Mouse (Mus musculus) forebrain, embryonic 16.5 days (tissue): Measurements from ENCODE around the gene Olfr920. TPM values are rescaled to one million over a fixed set of nuclear protein-coding genes. Genes with fewer than 3 reads are reported as not detected.

Experiments
- ATAC-seq: fragments of 200-750 bp; cut with Nextera tagmentation; 2 replicates; pipeline ENCODE4 v1.8.0; 2017; ENCODE audit warnings: mild to moderate bottlenecking, moderate library complexity
- H3K27ac ChIP-seq: fragments of 300-500 bp; sonication (generic); 2 replicates; pipeline ENCODE4 v1.5.1; 2014; ENCODE audit warnings: low read length, control low read depth
- H3K27me3 ChIP-seq: fragments of 300-500 bp; sonication (generic); replicated peaks from 2 replicates; pipeline ENCODE4 v1.6.1; 2014; ENCODE audit warnings: low read length; ENCODE audit not compliant: control insufficient read depth, insufficient read depth
- H3K36me3 ChIP-seq: fragments of 300-500 bp; sonication (generic); 2 replicates; pipeline ENCODE4 v1.6.1; 2014; ENCODE audit not compliant: control insufficient read depth, insufficient read depth
- H3K4me1 ChIP-seq: fragments of 300-500 bp; sonication (generic); replicated peaks from 2 replicates; pipeline ENCODE4 v1.6.1; 2014; ENCODE audit warnings: low read length; ENCODE audit not compliant: control insufficient read depth, insufficient read depth
- H3K4me2 ChIP-seq: fragments of 300-500 bp; sonication (generic); 2 replicates; pipeline ENCODE4 v1.6.1; 2014; ENCODE audit warnings: mild to moderate bottlenecking, low read length, control low read depth
- H3K4me3 ChIP-seq: fragments of 300-500 bp; sonication (generic); replicated peaks from 2 replicates; pipeline ENCODE4 v1.5.1; 2014; ENCODE audit warnings: mild to moderate bottlenecking, low read length, control low read depth
- H3K9ac ChIP-seq: fragments of 300-500 bp; sonication (generic); replicated peaks from 2 replicates; pipeline ENCODE4 v1.6.1; 2014; ENCODE audit warnings: low read depth, low read length, control low read depth
- H3K9me3 ChIP-seq: fragments of 300-500 bp; sonication (generic); 2 replicates; pipeline ENCODE4 v1.6.1; 2016; ENCODE audit warnings: low read length; ENCODE audit not compliant: control insufficient read depth
- polyA plus RNA-seq: library from polyadenylated mRNA; unstranded; fragments of >200 nt; fragmentation: Nextera tagmentation; extraction: Ambion mirVana; gene quantifications from 2 replicates; pipeline ENCODE4 v1.2.1, GENCODE M21; 2015

The Olfr920 gene
- polyA plus RNA-seq, 1 experiment from 2014 or later = not detected

- no peak for ATAC-seq
- Histone ChIP-seq H3K4me3 (no peak overlapping the region), H3K36me3 (no peaks in the 10 kb centered on the region), H3K9ac (no peak overlapping the region), H3K27me3 (no peaks in the 10 kb centered on the region), H3K4me1 (no peaks in the 10 kb centered on the region), H3K4me2 (no peak overlapping the region), H3K9me3 (no peaks in the 10 kb centered on the region), H3K27ac (no peak overlapping the region)
Observed at GRCm38 (mm10) chr9:38805696-38806095, 53.6 kb downstream of the Olfr920 start.

Other genes starting within 250 kb of the Olfr920 start
- gene Olfr911-ps1, start 230.7 kb upstream of the Olfr920 start, polyA plus RNA-seq = not detected in 2 replicates
- not detected in 2 replicates for gene Olfr910, start 214.4 kb upstream of the Olfr920 start, polyA plus RNA-seq
- not detected in 2 replicates for gene Olfr912, start 172.1 kb upstream of the Olfr920 start, polyA plus RNA-seq
- gene Olfr913, start 159.5 kb upstream of the Olfr920 start, polyA plus RNA-seq = not detected in 2 replicates
- not detected in 2 replicates for gene Olfr914, start 147.2 kb upstream of the Olfr920 start, polyA plus RNA-seq
- gene Olfr916, start 92.4 kb upstream of the Olfr920 start, polyA plus RNA-seq = not detected in 2 replicates
- not detected in 2 replicates for gene Olfr917, start 86.5 kb upstream of the Olfr920 start, polyA plus RNA-seq
- gene Olfr918, start 77.7 kb upstream of the Olfr920 start, polyA plus RNA-seq = not detected in 2 replicates
- not detected in 2 replicates for gene Olfr919, start 48.6 kb upstream of the Olfr920 start, polyA plus RNA-seq
- 4.8 and 8.0 TPM in 2 replicates for gene Vwa5a, start 34.0 kb upstream of the Olfr920 start, polyA plus RNA-seq
- not detected in 2 replicates for gene Olfr921, start 20.8 kb downstream of the Olfr920 start, polyA plus RNA-seq
- not detected in 2 replicates for gene Olfr922, start 62.3 kb downstream of the Olfr920 start, polyA plus RNA-seq
- gene Olfr923, start 74.2 kb downstream of the Olfr920 start, polyA plus RNA-seq = not detected in 2 replicates
- not detected in 2 replicates for gene Olfr924, start 92.2 kb downstream of the Olfr920 start, polyA plus RNA-seq
- gene Olfr26, start 102.8 kb downstream of the Olfr920 start, polyA plus RNA-seq = not detected in 2 replicates
- not detected in 2 replicates for gene Olfr926, start 124.8 kb downstream of the Olfr920 start, polyA plus RNA-seq
- gene Olfr930, start 177.5 kb downstream of the Olfr920 start, polyA plus RNA-seq = not detected in 2 replicates
- not detected in 2 replicates for gene Olfr933, start 220.0 kb downstream of the Olfr920 start, polyA plus RNA-seq
- not detected in 2 replicates for gene Olfr934, start 236.0 kb downstream of the Olfr920 start, polyA plus RNA-seq
- gene Olfr935, start 247.4 kb downstream of the Olfr920 start, polyA plus RNA-seq = not detected in 2 replicates